Mouse (Mus musculus) right cerebral cortex, postnatal 4 days (tissue): ENCODE measurements around the gene Gm21650.
"Not testable (repeated sequence)": the region's sequence is repeated elsewhere in the genome, so short reads cannot be mapped to it uniquely, and the experiment has no call there.

Experiments used
- DNase-seq: peaks from one replicate; pipeline ENCODE4 v3.0.0-alpha.2; 2022

The Gm21650 gene

DNA sequence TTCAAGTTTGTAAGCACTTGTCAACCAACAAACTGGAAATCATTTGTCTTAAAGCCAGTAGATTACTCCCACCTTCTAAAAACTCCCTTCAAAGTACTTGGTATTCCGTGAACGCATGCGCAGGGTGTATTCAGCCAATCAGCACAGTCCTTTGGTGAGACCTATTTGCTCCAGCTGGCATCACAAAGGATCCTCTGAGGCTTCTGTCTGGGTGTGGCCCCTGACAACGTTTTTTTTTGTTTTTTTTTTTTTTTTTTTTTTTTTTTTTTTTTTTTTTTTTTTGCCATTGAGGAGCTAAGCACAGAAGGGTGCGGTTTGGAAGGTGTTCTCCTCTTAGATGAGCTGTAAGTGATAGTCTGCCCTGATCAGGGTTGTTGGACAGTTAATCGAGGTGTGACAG lies at the start of gene Gm21650:
TSS of gene Gm21650 (plus strand) at position 301 of the 400 bp plus-strand sequence.
- DNase-seq, result not testable (repeated sequence)
